Mouse (Mus musculus) forebrain, embryonic 12.5 days (tissue): ENCODE measurements around the gene Rere. TPM values are rescaled to one million over a fixed set of nuclear protein-coding genes. Genes with fewer than 3 reads are reported as not detected.
A peak's percentile ranks its signal among the peaks of the same experiment; 100 is the strongest.

ENCODE experiments used
- ATAC-seq: fragments of 200-750 bp; cut with Nextera tagmentation; 2 replicates; pipeline ENCODE4 v1.8.0; 2017; ENCODE audit warnings: moderate TSS enrichment; ENCODE audit not compliant: low FRiP score
- H3K27ac ChIP-seq: fragments of 300-500 bp; sonication (generic); 2 replicates; pipeline ENCODE4 v1.5.1; 2016; ENCODE audit warnings: mild to moderate bottlenecking
- H3K27me3 ChIP-seq: fragments of 300-500 bp; sonication (generic); 2 replicates; pipeline ENCODE4 v1.6.1; 2016; ENCODE audit warnings: mild to moderate bottlenecking
- H3K36me3 ChIP-seq: fragments of 300-500 bp; sonication (generic); replicated peaks from 2 replicates; pipeline ENCODE4 v1.6.1; 2016; ENCODE audit warnings: mild to moderate bottlenecking
- H3K4me1 ChIP-seq: fragments of 300-500 bp; sonication (generic); 2 replicates; pipeline ENCODE4 v1.6.1; 2016
- H3K4me2 ChIP-seq: fragments of 300-500 bp; sonication (generic); 2 replicates; pipeline ENCODE4 v1.6.1; 2016; ENCODE audit warnings: mild to moderate bottlenecking, moderate library complexity
- H3K4me3 ChIP-seq: fragments of 300-500 bp; sonication (generic); replicated peaks from 2 replicates; pipeline ENCODE4 v1.5.1; 2016; ENCODE audit warnings: mild to moderate bottlenecking
- H3K9ac ChIP-seq: fragments of 300-500 bp; sonication (generic); 2 replicates; pipeline ENCODE4 v1.6.1; 2016; ENCODE audit warnings: mild to moderate bottlenecking
- H3K9me3 ChIP-seq: fragments of 300-500 bp; sonication (generic); 2 replicates; pipeline ENCODE4 v1.6.1; 2016
- WGBS: fragments of 180-500 bp; shearing (Covaris S2); methylation state at CpG from one replicate; pipeline ENCODE4 v1.1.7; 2016; 5-methylcytosine and 5-hydroxymethylcytosine counted together
- polyA plus RNA-seq: library from polyadenylated mRNA; unstranded; fragments of >200 nt; fragmentation: Nextera tagmentation; extraction: Ambion mirVana; gene quantifications from 2 replicates; pipeline ENCODE4 v1.2.1, GENCODE M21; 2016

The Rere gene
- polyA plus RNA-seq, 1 experiment from 2014 or later: 44.4 TPM

DNA sequence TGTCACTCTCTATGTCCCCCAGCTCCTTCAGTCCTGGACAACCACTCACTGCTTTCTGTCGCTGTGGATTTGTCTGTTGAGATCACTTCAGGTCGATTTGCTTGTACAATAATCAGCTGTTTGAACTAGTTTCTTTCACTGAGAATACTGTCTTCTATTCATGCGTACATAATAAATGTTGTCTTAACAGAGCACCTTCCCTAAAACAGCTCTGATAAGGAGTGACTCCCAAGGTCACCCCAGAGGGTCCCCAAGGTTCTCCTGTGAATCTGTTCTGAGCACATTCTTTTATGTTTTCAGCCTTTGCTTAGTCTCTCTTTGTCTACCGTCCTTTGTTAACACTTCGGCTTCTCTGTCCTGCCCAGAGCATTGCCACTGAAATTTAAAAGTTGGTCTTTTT is 241.0 kb downstream of the Rere start:
- no peak for ATAC-seq
- no peaks in the 10 kb centered on the region for H3K27me3 ChIP-seq
- no peak overlapping the region for H3K27ac ChIP-seq
- peaks cover 11% of the 10 kb centered on the region for H3K36me3 ChIP-seq
- no peak overlapping the region for H3K9ac ChIP-seq
- 46% methylated on average over 5 of the region's 5 CpGs for WGBS
- no peak overlapping the region for H3K4me3 ChIP-seq
- H3K4me2 ChIP-seq: no peak overlapping the region
- H3K9me3 ChIP-seq: no peaks in the 10 kb centered on the region
- H3K4me1 ChIP-seq: peaks cover 7% of the 10 kb centered on the region

DNA sequence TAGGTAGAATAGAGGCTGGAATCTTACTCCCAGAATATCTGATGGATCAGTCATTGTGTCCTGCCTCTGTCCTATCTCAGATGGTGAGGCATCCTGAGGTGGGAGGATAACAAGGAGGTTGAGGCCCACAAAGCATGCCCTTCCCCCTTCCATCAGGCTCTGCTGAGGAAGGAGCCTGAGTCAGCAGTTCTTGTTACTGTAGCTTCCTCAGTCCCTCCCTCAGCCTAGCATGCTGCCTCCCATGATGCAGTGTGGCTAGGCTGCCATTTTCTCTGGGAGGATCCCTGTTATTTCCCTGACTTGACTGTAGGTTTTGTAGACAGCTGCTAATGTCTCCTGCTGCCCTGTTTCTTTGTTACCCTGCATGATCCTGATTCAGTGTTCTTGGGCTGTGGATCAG is 241.9 kb downstream of the Rere start:
- peak; percentile 49; the same call in 1 of the 2 replicates for ATAC-seq
- Histone ChIP-seq H3K4me2 (no peak overlapping the region), H3K27me3 (no peaks in the 10 kb centered on the region), H3K4me3 (no peak overlapping the region), H3K36me3 (peaks cover 15% of the 10 kb centered on the region), H3K9me3 (no peaks in the 10 kb centered on the region), H3K9ac (no peak overlapping the region), H3K27ac (no peak overlapping the region), H3K4me1 (peaks cover 4% of the 10 kb centered on the region; the same call in 1 of the 2 replicates)

DNA sequence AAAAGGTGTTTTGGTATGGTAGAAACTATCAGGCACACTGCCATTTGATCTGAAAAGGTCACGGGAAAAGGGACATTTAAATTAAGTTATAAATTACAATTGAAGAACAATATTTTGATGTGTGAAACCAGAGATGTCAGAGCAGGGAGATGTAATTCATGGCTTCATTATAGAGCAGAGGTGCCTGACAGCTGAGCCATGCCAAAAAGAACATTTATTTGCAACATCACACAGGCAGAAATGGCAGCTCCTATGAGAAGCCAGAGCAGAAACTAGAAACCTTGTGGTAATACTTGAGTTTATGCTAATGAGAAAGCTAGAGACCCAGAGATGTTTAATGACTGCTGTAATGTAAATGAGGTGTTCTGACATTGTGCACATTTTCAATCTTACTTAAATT is 244.8 kb downstream of the Rere start:
- Histone ChIP-seq H3K36me3 (peaks cover 19% of the 10 kb centered on the region), H3K4me3 (no peak overlapping the region), H3K9me3 (no peaks in the 10 kb centered on the region), H3K27me3 (no peaks in the 10 kb centered on the region), H3K4me1 (peaks cover 4% of the 10 kb centered on the region; the same call in 1 of the 2 replicates), H3K4me2 (no peak overlapping the region), H3K9ac (no peak overlapping the region), H3K27ac (no peak overlapping the region)
- ATAC-seq: no peak
- WGBS: 72% methylated on average over 1 of the region's 1 CpGs

DNA sequence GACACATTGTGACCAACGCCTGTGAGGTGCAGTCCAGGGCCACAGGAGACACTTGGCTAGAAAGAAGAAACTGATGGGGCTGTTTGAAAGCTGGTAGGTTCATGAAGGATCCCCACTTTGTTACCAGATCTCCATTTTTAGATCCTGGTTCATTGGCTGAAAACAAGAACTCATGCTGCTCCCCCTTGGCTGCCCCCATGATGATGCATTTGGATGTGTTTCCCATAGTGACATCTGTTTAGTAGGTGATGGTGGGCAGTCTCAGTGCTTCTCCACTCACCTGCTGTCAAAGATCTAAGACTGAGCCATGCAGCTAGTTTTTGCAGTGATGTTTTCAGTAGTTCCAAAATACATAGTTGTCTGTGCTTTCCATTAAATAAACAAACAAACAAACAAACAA is 247.0 kb downstream of the Rere start:
- H3K36me3 ChIP-seq: peaks cover 19% of the 10 kb centered on the region
- H3K9me3 ChIP-seq: no peaks in the 10 kb centered on the region
- 97% methylated on average over 1 of the region's 1 CpGs for WGBS
- no peak overlapping the region for H3K27ac ChIP-seq
- H3K9ac ChIP-seq: no peak overlapping the region
- ATAC-seq: no peak
- H3K27me3 ChIP-seq: no peaks in the 10 kb centered on the region
- peaks cover 14% of the 10 kb centered on the region for H3K4me1 ChIP-seq
- no peak overlapping the region for H3K4me2 ChIP-seq
- no peak overlapping the region for H3K4me3 ChIP-seq

DNA sequence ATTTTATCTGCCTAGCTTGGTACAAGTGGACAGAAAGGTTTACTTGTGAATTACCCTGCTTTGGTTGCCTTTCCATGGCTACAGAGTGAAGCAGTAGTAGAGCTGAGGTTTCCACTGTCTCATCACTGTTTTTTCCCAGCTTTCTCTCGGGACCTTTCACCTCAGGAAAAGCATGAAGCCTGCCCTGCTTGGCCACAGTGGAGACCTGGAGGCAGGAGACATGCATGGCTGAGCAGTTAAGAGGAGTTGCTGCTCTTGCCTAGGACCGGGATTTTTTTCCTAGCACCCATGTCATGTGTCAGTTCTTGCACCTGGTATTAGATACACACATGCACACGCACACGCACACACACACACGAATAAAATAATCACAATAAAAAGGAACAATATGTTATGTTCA is 247.4 kb downstream of the Rere start:
- H3K27me3 ChIP-seq: no peaks in the 10 kb centered on the region
- H3K4me3 ChIP-seq: no peak overlapping the region
- no peak for ATAC-seq
- no peak overlapping the region for H3K27ac ChIP-seq
- H3K4me2 ChIP-seq: no peak overlapping the region
- peaks cover 14% of the 10 kb centered on the region for H3K4me1 ChIP-seq
- H3K9ac ChIP-seq: no peak overlapping the region
- peaks cover 19% of the 10 kb centered on the region for H3K36me3 ChIP-seq
- H3K9me3 ChIP-seq: no peaks in the 10 kb centered on the region
- 90% methylated on average over 5 of the region's 5 CpGs for WGBS

DNA sequence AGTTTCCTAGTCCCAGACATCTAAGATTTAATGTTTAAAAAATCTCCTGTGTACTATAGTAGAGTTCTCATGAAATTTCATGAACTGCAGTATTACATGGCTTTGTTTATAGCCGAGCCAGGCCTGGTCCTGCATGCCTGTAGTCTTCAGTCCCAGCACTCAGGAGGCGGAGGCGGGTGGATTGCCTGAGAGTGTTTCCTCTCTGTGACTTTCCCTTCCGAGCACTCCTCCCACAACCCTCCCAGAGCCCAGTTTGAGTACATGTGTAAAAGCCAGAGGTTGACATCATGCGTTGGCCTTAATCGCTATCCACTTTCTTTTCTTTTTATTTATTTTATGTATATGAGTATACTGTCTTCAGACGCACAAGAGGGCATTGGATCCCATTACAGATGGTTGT is 250.4 kb downstream of the Rere start:
- Histone ChIP-seq H3K9me3 (no peaks in the 10 kb centered on the region), H3K36me3 (peaks cover 32% of the 10 kb centered on the region), H3K27me3 (no peaks in the 10 kb centered on the region), H3K4me2 (no peak overlapping the region), H3K9ac (no peak overlapping the region), H3K4me1 (peaks cover 13% of the 10 kb centered on the region), H3K27ac (no peak overlapping the region), H3K4me3 (no peak overlapping the region)
- WGBS: 84% methylated on average over 7 of the region's 7 CpGs
- ATAC-seq: no peak

DNA sequence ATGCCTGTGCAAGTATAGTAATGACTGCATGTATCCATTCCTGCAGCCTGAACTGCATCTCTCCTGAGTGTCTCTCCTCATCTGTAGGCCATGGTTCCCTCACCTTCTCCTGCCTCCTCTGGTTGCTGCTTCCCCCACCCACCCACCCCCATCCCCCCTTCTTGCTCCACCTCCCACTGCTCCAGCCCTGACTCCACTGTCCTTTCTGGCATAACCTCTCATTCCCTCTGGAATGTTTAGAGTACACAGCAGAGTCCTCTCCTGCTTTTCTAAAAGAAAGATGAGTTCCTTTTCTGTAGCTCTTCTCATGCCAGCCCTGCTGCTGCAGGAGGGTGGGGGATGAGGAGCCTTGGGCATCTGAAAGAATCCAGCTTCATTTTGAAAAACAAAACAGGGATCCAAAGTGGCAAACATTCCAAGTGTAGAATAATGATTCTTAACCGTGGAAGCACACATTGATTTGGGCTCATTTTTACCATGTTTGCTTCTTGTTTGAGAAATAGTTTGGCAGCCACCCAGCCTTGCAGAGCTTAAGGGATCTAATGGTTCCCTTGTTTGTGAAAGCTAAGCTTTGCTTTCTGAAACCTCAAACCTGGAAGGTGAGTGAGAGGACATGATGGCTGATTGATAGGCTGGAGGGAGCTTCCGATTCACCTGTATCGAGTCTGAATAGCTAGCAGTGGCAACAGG is 255.5 kb downstream of the Rere start:
- 86% methylated on average over 3 of the region's 3 CpGs for WGBS
- peaks cover 33% of the 10 kb centered on the region for H3K36me3 ChIP-seq
- peaks cover 21% of the 10 kb centered on the region for H3K4me1 ChIP-seq
- H3K4me2 ChIP-seq: no peak overlapping the region
- H3K9ac ChIP-seq: no peak overlapping the region
- no peaks in the 10 kb centered on the region for H3K27me3 ChIP-seq
- H3K27ac ChIP-seq: 0 out of 2 replicates have a peak overlapping the region, but pooled peaks have one; percentile 19
- no peak for ATAC-seq
- H3K9me3 ChIP-seq: no peaks in the 10 kb centered on the region
- H3K4me3 ChIP-seq: no peak overlapping the region

DNA sequence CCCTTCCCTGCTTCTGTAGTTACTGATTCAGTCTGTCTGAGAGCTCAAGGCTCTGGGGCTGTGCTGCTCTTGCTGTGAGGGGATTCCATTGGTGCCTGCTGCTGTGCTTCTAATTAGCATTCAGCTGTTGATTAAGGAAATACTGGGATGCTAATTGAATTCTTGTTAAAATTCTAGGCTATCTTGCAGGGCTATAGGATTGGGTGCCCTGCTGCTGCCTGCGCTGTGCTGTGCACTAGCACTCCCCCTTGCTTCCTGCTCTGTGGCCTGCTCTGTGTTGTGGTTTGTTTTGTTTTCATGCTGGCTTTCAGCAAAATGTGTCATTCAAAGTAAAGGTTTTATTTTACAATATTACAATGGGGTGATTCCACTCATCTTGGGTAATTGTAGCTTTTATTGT is 258.4 kb downstream of the Rere start:
- Histone ChIP-seq H3K36me3 (peaks cover 31% of the 10 kb centered on the region), H3K4me1 (peaks cover 16% of the 10 kb centered on the region), H3K9me3 (no peaks in the 10 kb centered on the region), H3K4me2 (no peak overlapping the region), H3K27me3 (no peaks in the 10 kb centered on the region), H3K4me3 (no peak overlapping the region), H3K27ac (peak overlapping the region; percentile 50; the same call in 1 of the 2 replicates), H3K9ac (no peak overlapping the region)
- peak; percentile 86 for ATAC-seq
- 27% methylated on average over 1 of the region's 1 CpGs for WGBS

DNA sequence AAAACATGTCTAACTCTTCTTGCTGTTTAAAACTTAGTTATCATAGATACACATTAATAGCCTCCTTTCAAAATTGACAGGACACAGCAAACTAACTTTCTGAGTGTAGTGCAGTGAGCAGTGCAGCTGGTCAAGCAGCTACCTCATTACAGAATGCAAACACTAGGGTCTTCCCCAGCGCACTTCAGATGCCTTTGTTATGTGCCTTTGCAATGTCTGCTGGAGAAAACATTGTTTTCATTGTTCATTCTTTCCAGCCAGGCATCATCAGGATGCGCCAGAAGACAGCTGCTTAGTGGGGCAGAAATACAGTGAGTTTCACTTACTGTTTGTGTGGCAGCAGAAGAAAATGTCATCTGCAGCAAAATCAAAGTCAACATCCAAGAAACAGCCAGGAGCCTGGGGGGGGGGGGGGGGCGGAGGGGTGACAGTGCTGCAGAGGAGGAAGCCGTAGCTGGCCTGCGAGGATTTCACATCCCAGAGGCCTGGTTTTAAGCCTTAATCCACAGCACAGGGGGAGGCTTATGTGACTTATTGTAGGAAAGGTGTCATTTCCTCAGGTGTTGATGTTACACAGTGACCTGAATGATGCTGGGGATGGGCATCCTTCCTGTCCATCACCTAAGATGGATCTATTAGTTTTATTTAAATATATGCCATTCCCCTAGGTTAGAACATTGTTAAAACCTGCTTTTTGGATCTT is 259.1 kb downstream of the Rere start:
- Histone ChIP-seq H3K27ac (peak overlapping the region; percentile 68), H3K9ac (no peak overlapping the region), H3K36me3 (peaks cover 24% of the 10 kb centered on the region), H3K4me2 (no peak overlapping the region), H3K9me3 (no peaks in the 10 kb centered on the region), H3K4me1 (peaks cover 16% of the 10 kb centered on the region), H3K27me3 (no peaks in the 10 kb centered on the region), H3K4me3 (no peak overlapping the region)
- WGBS: 25% methylated on average over 4 of the region's 5 CpGs
- ATAC-seq: 0 out of 2 replicates have a peak, but pooled peaks have one; percentile 37

DNA sequence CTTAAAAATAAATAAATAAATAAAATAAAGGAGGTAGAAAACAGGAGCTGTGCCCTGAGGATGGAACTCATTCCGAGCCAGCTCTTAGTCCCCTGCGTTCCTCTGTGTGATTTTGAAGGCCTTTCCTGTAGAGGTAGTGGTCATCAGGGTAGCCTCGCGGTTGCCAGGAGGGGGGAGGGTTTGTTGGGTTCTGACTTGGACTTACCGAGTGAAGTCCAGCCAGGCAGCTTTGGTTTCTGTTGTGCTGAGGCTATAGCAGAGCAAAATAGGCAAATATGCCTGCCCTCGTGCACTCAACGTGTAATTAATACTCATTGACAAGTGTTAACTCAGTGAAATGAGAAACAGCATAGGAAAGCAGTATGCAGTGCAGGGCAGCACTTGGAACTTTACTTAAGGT is 262.8 kb downstream of the Rere start:
- Histone ChIP-seq H3K4me3 (no peak overlapping the region), H3K27ac (no peak overlapping the region), H3K36me3 (peaks cover 10% of the 10 kb centered on the region; the same call in 1 of the 2 replicates), H3K4me2 (no peak overlapping the region), H3K27me3 (no peaks in the 10 kb centered on the region), H3K9ac (no peak overlapping the region), H3K4me1 (peaks cover 15% of the 10 kb centered on the region), H3K9me3 (no peaks in the 10 kb centered on the region)
- no peak for ATAC-seq
- WGBS: 82% methylated on average over 7 of the region's 7 CpGs

DNA sequence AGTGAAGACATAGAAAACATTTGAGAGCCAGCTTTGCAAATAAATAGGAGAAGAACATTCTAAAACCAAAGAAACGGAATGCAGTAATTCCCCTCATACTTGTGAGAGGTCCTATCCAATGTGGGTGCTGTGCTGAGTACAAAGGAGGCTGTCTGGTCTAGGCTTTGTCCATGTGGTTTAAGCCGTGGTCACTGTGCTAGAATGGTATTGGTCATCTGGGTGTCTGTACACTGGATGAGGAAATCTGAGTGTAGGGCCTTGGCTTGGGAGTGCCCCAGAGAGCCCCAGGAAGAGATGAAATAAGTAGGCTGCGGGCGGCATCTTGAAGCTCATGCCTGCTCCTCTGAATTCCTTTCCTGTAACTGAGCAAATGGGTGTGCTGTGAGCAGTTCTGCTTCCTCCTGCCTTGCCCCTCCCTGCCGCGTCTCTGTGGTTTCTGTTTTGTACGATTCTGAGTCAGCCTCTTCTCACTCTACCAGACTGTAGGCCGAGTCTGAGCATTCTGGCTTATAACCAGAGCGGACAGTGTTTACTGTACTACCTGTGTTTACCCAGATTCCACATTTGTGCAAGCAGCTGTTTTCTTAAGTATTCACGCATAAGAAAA is 263.3 kb downstream of the Rere start:
- Histone ChIP-seq H3K4me3 (no peak overlapping the region), H3K9me3 (no peaks in the 10 kb centered on the region), H3K9ac (no peak overlapping the region), H3K27ac (no peak overlapping the region), H3K36me3 (peaks cover 15% of the 10 kb centered on the region), H3K27me3 (no peaks in the 10 kb centered on the region), H3K4me2 (no peak overlapping the region), H3K4me1 (peaks cover 12% of the 10 kb centered on the region)
- WGBS: 90% methylated on average over 10 of the region's 10 CpGs
- ATAC-seq: no peak

DNA sequence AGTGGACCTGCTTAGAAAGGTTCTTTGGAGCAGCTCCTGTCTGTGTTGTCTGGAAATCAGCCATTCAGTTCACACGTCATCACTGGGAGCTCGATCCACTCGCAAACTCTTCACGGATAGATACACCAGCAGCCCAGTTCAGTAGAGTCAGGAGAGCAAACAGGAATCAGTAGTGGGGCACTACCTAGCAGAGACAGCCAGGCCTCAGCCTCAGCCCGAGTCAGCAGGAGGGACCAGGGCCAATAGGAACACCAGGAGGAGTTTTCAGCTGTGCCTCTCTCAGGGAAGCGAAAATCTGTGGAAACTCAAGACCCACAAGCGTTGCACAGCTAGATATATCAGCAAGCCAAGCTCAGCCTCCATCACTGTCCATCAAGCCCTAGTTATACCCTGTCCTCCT is 264.3 kb downstream of the Rere start:
- no peak overlapping the region for H3K9ac ChIP-seq
- no peaks in the 10 kb centered on the region for H3K27me3 ChIP-seq
- H3K36me3 ChIP-seq: peaks cover 20% of the 10 kb centered on the region
- no peaks in the 10 kb centered on the region for H3K9me3 ChIP-seq
- H3K4me2 ChIP-seq: no peak overlapping the region
- no peak overlapping the region for H3K27ac ChIP-seq
- no peak for ATAC-seq
- WGBS: 91% methylated on average over 7 of the region's 7 CpGs
- peaks cover 4% of the 10 kb centered on the region for H3K4me1 ChIP-seq
- H3K4me3 ChIP-seq: no peak overlapping the region
